Mouse (Mus musculus) left cerebral cortex, adult 11 months (tissue): ENCODE measurements around the gene Dnajb4.
"Not testable (repeated sequence)": the region's sequence is repeated elsewhere in the genome, so short reads cannot be mapped to it uniquely, and the experiment has no call there.

Experiments
- DNase-seq: peaks from one replicate; pipeline ENCODE4 v3.0.0; 2022; ENCODE audit warnings: low spot score

The Dnajb4 gene

GRCm38 (mm10) chr3:152147085-152147831 is 62.8 kb downstream of the Dnajb4 start:
- DNase-seq: no peak

GRCm38 (mm10) chr3:152145186-152145585 is 64.9 kb downstream of the Dnajb4 start:
- no peak for DNase-seq

- DNase-seq: no peak
Measured at GRCm38 (mm10) chr3:152142989-152143695, 67.0 kb downstream of the Dnajb4 start.

- DNase-seq: no peak
Measured at GRCm38 (mm10) chr3:152142146-152142545, 68.0 kb downstream of the Dnajb4 start.

- DNase-seq: not testable (repeated sequence)
Measured at GRCm38 (mm10) chr3:152139308-152139707, 70.8 kb downstream of the Dnajb4 start.

GRCm38 (mm10) chr3:152136106-152136505 is 74.0 kb downstream of the Dnajb4 start:
- DNase-seq: not testable (repeated sequence)

GRCm38 (mm10) chr3:152133621-152134020 is 76.5 kb downstream of the Dnajb4 start:
- no peak for DNase-seq

- no peak for DNase-seq
Measured at GRCm38 (mm10) chr3:152130963-152131362, 79.1 kb downstream of the Dnajb4 start.

GRCm38 (mm10) chr3:152129426-152129825 is 80.7 kb downstream of the Dnajb4 start:
- DNase-seq: not testable (repeated sequence)

- DNase-seq: no peak
Measured at GRCm38 (mm10) chr3:152128631-152129030, 81.5 kb downstream of the Dnajb4 start.
